Mouse (Mus musculus) testis, adult 2 months (tissue): ENCODE measurements around the gene E130309D02Rik.

Source experiments
- CTCF ChIP-seq: fragments of 200-500 bp; IDR thresholded peaks from 2 replicates; pipeline ENCODE4 v1.5.1; 2012; ENCODE audit warnings: low read depth, mild to moderate bottlenecking, inconsistent platforms, low read length, moderate library complexity; ENCODE audit not compliant: control insufficient read depth, insufficient read depth, insufficient replicate concordance
- POLR2A ChIP-seq: fragments of 200-500 bp; IDR thresholded peaks from 2 replicates; pipeline ENCODE4 v1.6.1; 2012; ENCODE audit warnings: low read depth, mild to moderate bottlenecking, inconsistent platforms, low read length, moderate library complexity; ENCODE audit not compliant: control insufficient read depth

GRCm38 (mm10) chr5:143288378-143288911 is 26.7 kb downstream of the E130309D02Rik start:
- TF ChIP-seq CTCF = no peak
- no peak for TF ChIP-seq POLR2A
